Mouse (Mus musculus): Measurements from ENCODE around the gene Ang2.
A peak's percentile ranks its signal among the peaks of the same experiment; 100 is the strongest.
"Not testable (repeated sequence)": the region's sequence is repeated elsewhere in the genome, so short reads cannot be mapped to it uniquely, and the experiment has no call there.

The Ang2 gene

GRCm38 (mm10) chr14:51199098-51200023 is at the start of gene Ang2:
Gene Ang2 (minus strand): TSS chr14:51199148.
- no peak for DNase-seq (ENCODE audit: low read depth)

- DNase-seq (ENCODE audit: low read depth), result no peak
These were observed 48.8 kb upstream of the Ang2 start for GRCm38 (mm10) chr14:51247736-51248135.

GRCm38 (mm10) chr14:51240899-51241298 is 42.0 kb upstream of the Ang2 start:
- peak; percentile 36 for DNase-seq (ENCODE audit: low read depth)

- not testable (repeated sequence) for DNase-seq (ENCODE audit: low read depth)
These were observed 38.5 kb upstream of the Ang2 start for GRCm38 (mm10) chr14:51237488-51237887.

GRCm38 (mm10) chr14:51229657-51230056 is 30.7 kb upstream of the Ang2 start:
- not testable (repeated sequence) for DNase-seq (ENCODE audit: low read depth)

- not testable (repeated sequence) for DNase-seq (ENCODE audit: low read depth)
These were observed 21.1 kb upstream of the Ang2 start for GRCm38 (mm10) chr14:51220075-51220474.

- no peak for DNase-seq (ENCODE audit: low read depth)
These were observed 4.2 kb upstream of the Ang2 start, which contains the start of gene Ear14 for GRCm38 (mm10) chr14:51203115-51203514. Gene Ear14 (plus strand): TSS chr14:51203391.

- DNase-seq (ENCODE audit: low read depth), result no peak
These were observed 1.5 kb upstream of the Ang2 start for GRCm38 (mm10) chr14:51200466-51200865.

- no peak for DNase-seq (ENCODE audit: low read depth)
These were observed 1.1 kb upstream of the Ang2 start for GRCm38 (mm10) chr14:51200054-51200453.

GRCm38 (mm10) chr14:51195681-51196080 is 3.3 kb downstream of the Ang2 start:
- no peak for DNase-seq (ENCODE audit: low read depth)

GRCm38 (mm10) chr14:51181051-51181450 is 17.9 kb downstream of the Ang2 start:
- DNase-seq (ENCODE audit: low read depth), result not testable (repeated sequence)

GRCm38 (mm10) chr14:51173843-51174242 is 25.1 kb downstream of the Ang2 start:
- DNase-seq (ENCODE audit: low read depth), result no peak

GRCm38 (mm10) chr14:51172947-51173346 is 26.0 kb downstream of the Ang2 start:
- not testable (repeated sequence) for DNase-seq (ENCODE audit: low read depth)

GRCm38 (mm10) chr14:51172095-51172865 is 26.7 kb downstream of the Ang2 start:
- not testable (repeated sequence) for DNase-seq (ENCODE audit: low read depth)

GRCm38 (mm10) chr14:51166068-51166467 is 32.9 kb downstream of the Ang2 start:
- DNase-seq (ENCODE audit: low read depth), result no peak

- DNase-seq (ENCODE audit: low read depth), result no peak
These were observed 33.5 kb downstream of the Ang2 start for GRCm38 (mm10) chr14:51165435-51165834.

GRCm38 (mm10) chr14:51163323-51163722 is 35.6 kb downstream of the Ang2 start:
- not testable (repeated sequence) for DNase-seq (ENCODE audit: low read depth)

- not testable (repeated sequence) for DNase-seq (ENCODE audit: low read depth)
These were observed 37.0 kb downstream of the Ang2 start, which contains the start of gene Rnase2b for GRCm38 (mm10) chr14:51161976-51162375. Gene Rnase2b (plus strand): TSS chr14:51162260.

- DNase-seq (ENCODE audit: low read depth), result no peak
These were observed 41.9 kb downstream of the Ang2 start for GRCm38 (mm10) chr14:51157072-51157471.

GRCm38 (mm10) chr14:51156736-51157068 is 42.2 kb downstream of the Ang2 start:
- no peak for DNase-seq (ENCODE audit: low read depth)

GRCm38 (mm10) chr14:51156056-51156735 is 42.8 kb downstream of the Ang2 start:
- no peak for DNase-seq (ENCODE audit: low read depth)

GRCm38 (mm10) chr14:51152249-51152870 is 46.6 kb downstream of the Ang2 start:
- DNase-seq (ENCODE audit: low read depth), result no peak
